Mouse (Mus musculus): ENCODE results near the gene Bbox1. TPM values are rescaled to one million over a fixed set of nuclear protein-coding genes. Genes with fewer than 3 reads are reported as not detected.

The Bbox1 gene
- polyA plus RNA-seq, 1 experiment, result not detected

GRCm38 (mm10) chr2:110318719-110319118 lies 4.4 kb upstream of the Bbox1 start:
- no peak overlapping the region for H3K27ac ChIP-seq (ENCODE audit: insufficient read depth, low read depth, low read length)
- H3K4me3 ChIP-seq (ENCODE audit: insufficient read depth, low read depth, low read length), result no peak overlapping the region
- no peaks in the 10 kb centered on the region for H3K4me1 ChIP-seq (ENCODE audit: control insufficient read depth, insufficient read depth, low read length)
- TF ChIP-seq CTCF (IDR thresholded peaks at IDR 0.05; ENCODE audit: insufficient read depth, low read depth, low read length), result no peak
- no peak for TF ChIP-seq POLR2A (IDR thresholded peaks at IDR 0.05; ENCODE audit: insufficient read depth, low read depth, low read length)
- 100% methylated on average over 1 of the region's 1 CpGs for WGBS

GRCm38 (mm10) chr2:110316116-110316883 lies 1.9 kb upstream of the Bbox1 start:
- 54% methylated on average over 3 of the region's 3 CpGs for WGBS
- Histone ChIP-seq H3K27ac (ENCODE audit: insufficient read depth, low read depth, low read length) (no peak overlapping the region), H3K4me1 (ENCODE audit: control insufficient read depth, insufficient read depth, low read length) (no peaks in the 10 kb centered on the region), H3K4me3 (ENCODE audit: insufficient read depth, low read depth, low read length) (no peak overlapping the region)
- TF ChIP-seq CTCF (IDR thresholded peaks at IDR 0.05; ENCODE audit: insufficient read depth, low read depth, low read length) (no peak), POLR2A (IDR thresholded peaks at IDR 0.05; ENCODE audit: insufficient read depth, low read depth, low read length) (no peak)

DNA sequence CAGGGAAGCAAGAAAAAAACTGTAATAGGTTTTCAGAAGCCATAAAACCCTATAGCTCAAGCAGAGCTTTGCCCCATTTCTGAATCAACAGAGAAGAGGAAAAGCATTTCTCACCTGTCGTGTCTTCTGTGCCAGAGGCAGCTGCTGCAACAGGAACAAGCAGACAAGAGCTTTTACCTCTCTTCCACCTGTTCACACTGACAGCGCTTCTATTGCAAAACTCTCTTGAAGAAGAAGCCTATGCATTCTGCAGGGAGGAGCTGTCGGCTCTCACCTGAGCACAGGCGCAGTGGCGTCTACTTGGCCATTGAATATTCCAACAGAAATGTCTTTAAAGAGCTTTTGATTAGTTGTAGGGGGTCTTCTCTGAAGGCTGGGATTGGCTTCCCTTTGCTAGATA lies 286 bp downstream of the Bbox1 start:
- 87% methylated on average over 5 of the region's 5 CpGs for WGBS
- no peaks in the 10 kb centered on the region for H3K4me1 ChIP-seq (ENCODE audit: control insufficient read depth, insufficient read depth, low read length)
- H3K4me3 ChIP-seq (ENCODE audit: insufficient read depth, low read depth, low read length), result no peak overlapping the region
- no peak overlapping the region for H3K27ac ChIP-seq (ENCODE audit: insufficient read depth, low read depth, low read length)
- TF ChIP-seq CTCF (IDR thresholded peaks at IDR 0.05; ENCODE audit: insufficient read depth, low read depth, low read length) (no peak), POLR2A (IDR thresholded peaks at IDR 0.05; ENCODE audit: insufficient read depth, low read depth, low read length) (no peak)

DNA sequence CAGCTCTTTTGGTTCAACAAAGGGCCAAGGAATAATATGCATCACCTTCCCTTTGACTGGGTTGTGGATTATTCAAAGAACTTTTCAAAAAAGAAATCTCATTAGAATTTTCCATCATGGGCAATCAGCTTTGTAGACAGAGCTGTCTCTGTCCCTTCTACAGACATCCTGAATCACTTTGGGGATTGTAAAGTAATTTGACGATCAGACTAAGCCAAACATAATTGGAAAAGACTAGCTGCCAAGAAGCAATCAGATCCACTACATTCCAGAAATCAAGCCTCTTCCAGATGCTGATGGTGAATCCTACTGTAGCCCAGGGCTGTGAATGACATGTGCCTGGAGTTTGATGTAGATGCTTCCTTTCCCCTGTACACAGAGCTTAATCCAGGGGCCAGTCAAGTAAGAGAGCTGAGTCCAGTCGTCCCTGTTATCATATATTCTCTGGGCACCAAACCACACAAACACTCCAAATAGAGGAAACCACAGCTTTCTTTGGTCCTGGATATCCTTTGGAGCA lies 995 bp downstream of the Bbox1 start:
- Histone ChIP-seq H3K27ac (ENCODE audit: insufficient read depth, low read depth, low read length) (no peak overlapping the region), H3K4me3 (ENCODE audit: insufficient read depth, low read depth, low read length) (no peak overlapping the region), H3K4me1 (ENCODE audit: control insufficient read depth, insufficient read depth, low read length) (no peaks in the 10 kb centered on the region)
- WGBS, result 38% methylated on average over 2 of the region's 2 CpGs
- TF ChIP-seq CTCF (IDR thresholded peaks at IDR 0.05; ENCODE audit: insufficient read depth, low read depth, low read length) (no peak), POLR2A (IDR thresholded peaks at IDR 0.05; ENCODE audit: insufficient read depth, low read depth, low read length) (no peak)

- TF ChIP-seq CTCF (IDR thresholded peaks at IDR 0.05; ENCODE audit: insufficient read depth, low read depth, low read length) (no peak), POLR2A (IDR thresholded peaks at IDR 0.05; ENCODE audit: insufficient read depth, low read depth, low read length) (no peak)
Observed at GRCm38 (mm10) chr2:110305358-110306283, 8.7 kb downstream of the Bbox1 start.

DNA sequence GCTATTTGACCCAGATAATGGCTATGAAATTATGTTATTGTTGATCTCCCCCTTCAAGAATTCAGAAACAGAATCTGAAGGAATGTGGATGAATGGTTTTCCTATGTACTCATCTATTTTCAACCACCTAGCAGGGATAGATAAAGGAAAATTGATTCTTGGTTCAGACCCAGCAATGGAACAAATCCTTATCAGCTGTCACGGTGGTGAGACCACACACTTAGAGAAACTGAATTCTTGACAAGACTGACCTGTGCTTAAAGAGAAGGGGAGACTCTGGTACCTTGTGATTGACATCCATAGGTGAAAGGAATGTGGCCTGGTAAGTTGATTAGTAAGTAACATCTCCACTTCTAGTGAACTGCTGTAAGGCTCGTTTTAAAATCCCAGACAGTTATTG lies 12.1 kb downstream of the Bbox1 start:
- Histone ChIP-seq H3K27ac (ENCODE audit: insufficient read depth, low read depth, low read length) (no peak overlapping the region), H3K4me3 (ENCODE audit: insufficient read depth, low read depth, low read length) (no peak overlapping the region), H3K4me1 (ENCODE audit: control insufficient read depth, insufficient read depth, low read length) (no peaks in the 10 kb centered on the region)
- WGBS, result 79% methylated on average over 2 of the region's 2 CpGs
- TF ChIP-seq POLR2A (IDR thresholded peaks at IDR 0.05; ENCODE audit: insufficient read depth, low read depth, low read length), result no peak
- TF ChIP-seq CTCF (IDR thresholded peaks at IDR 0.05; ENCODE audit: insufficient read depth, low read depth, low read length), result no peak

More at GRCm38 (mm10) chr2:110305358-110306283, 8.7 kb downstream of the Bbox1 start:
- Histone ChIP-seq H3K27ac (ENCODE audit: insufficient read depth, low read depth, low read length) (no peak overlapping the region), H3K4me3 (ENCODE audit: insufficient read depth, low read depth, low read length) (no peak overlapping the region), H3K4me1 (ENCODE audit: control insufficient read depth, insufficient read depth, low read length) (no peaks in the 10 kb centered on the region)
- WGBS, result 73% methylated on average over 12 of the region's 12 CpGs

GRCm38 (mm10) chr2:110301314-110301713 lies 13.0 kb downstream of the Bbox1 start:
- TF ChIP-seq CTCF (IDR thresholded peaks at IDR 0.05; ENCODE audit: insufficient read depth, low read depth, low read length) (no peak), POLR2A (IDR thresholded peaks at IDR 0.05; ENCODE audit: insufficient read depth, low read depth, low read length) (no peak)
- 80% methylated on average over 3 of the region's 3 CpGs for WGBS
- Histone ChIP-seq H3K27ac (ENCODE audit: insufficient read depth, low read depth, low read length) (no peak overlapping the region), H3K4me3 (ENCODE audit: insufficient read depth, low read depth, low read length) (no peak overlapping the region), H3K4me1 (ENCODE audit: control insufficient read depth, insufficient read depth, low read length) (no peaks in the 10 kb centered on the region)

GRCm38 (mm10) chr2:110294927-110295326 lies 19.4 kb downstream of the Bbox1 start:
- 85% methylated on average over 3 of the region's 3 CpGs for WGBS
- no peak overlapping the region for H3K4me3 ChIP-seq (ENCODE audit: insufficient read depth, low read depth, low read length)

GRCm38 (mm10) chr2:110287959-110288358 lies 26.4 kb downstream of the Bbox1 start:
- no peak overlapping the region for H3K4me3 ChIP-seq (ENCODE audit: insufficient read depth, low read depth, low read length)
- 100% methylated on average over 1 of the region's 1 CpGs for WGBS
- TF ChIP-seq CTCF (IDR thresholded peaks at IDR 0.05; ENCODE audit: insufficient read depth, low read depth, low read length) (no peak), POLR2A (IDR thresholded peaks at IDR 0.05; ENCODE audit: insufficient read depth, low read depth, low read length) (no peak)
- H3K4me1 ChIP-seq (ENCODE audit: control insufficient read depth, insufficient read depth, low read length), result no peaks in the 10 kb centered on the region
- no peak overlapping the region for H3K27ac ChIP-seq (ENCODE audit: insufficient read depth, low read depth, low read length)

More at GRCm38 (mm10) chr2:110294927-110295326, 19.4 kb downstream of the Bbox1 start:
- TF ChIP-seq POLR2A (IDR thresholded peaks at IDR 0.05; ENCODE audit: insufficient read depth, low read depth, low read length) (no peak), CTCF (IDR thresholded peaks at IDR 0.05; ENCODE audit: insufficient read depth, low read depth, low read length) (no peak)
- no peak overlapping the region for H3K27ac ChIP-seq (ENCODE audit: insufficient read depth, low read depth, low read length)
- H3K4me1 ChIP-seq (ENCODE audit: control insufficient read depth, insufficient read depth, low read length), result no peaks in the 10 kb centered on the region

Measured in olfactory bulb, adult 2 months (tissue).